Mouse (Mus musculus) liver, embryonic 15.5 days (tissue): ENCODE data around the gene Fbxo44. TPM values are rescaled to one million over a fixed set of nuclear protein-coding genes. Genes with fewer than 3 reads are reported as not detected.
A peak's percentile ranks its signal among the peaks of the same experiment; 100 is the strongest.

Source experiments
- ATAC-seq: fragments of 200-750 bp; cut with Nextera tagmentation; 2 replicates; pipeline ENCODE4 v1.8.0; 2017; ENCODE audit warnings: moderate number of reproducible peaks, mild to moderate bottlenecking, moderate library complexity; ENCODE audit not compliant: insufficient read depth
- H3K27ac ChIP-seq: fragments of 300-500 bp; sonication (generic); replicated peaks from 2 replicates; pipeline ENCODE4 v1.5.1; 2015; ENCODE audit warnings: mild to moderate bottlenecking, inconsistent platforms
- H3K27me3 ChIP-seq: fragments of 300-500 bp; sonication (generic); 2 replicates; pipeline ENCODE4 v1.6.1; 2015; ENCODE audit warnings: mild to moderate bottlenecking, inconsistent platforms
- H3K36me3 ChIP-seq: fragments of 300-500 bp; sonication (generic); replicated peaks from 2 replicates; pipeline ENCODE4 v1.6.1; 2015; ENCODE audit warnings: moderate library complexity, mild to moderate bottlenecking, inconsistent platforms
- H3K4me1 ChIP-seq: fragments of 300-500 bp; sonication (generic); replicated peaks from 2 replicates; pipeline ENCODE4 v1.6.1; 2015; ENCODE audit warnings: inconsistent platforms
- H3K4me2 ChIP-seq: fragments of 300-500 bp; sonication (generic); 2 replicates; pipeline ENCODE4 v1.6.1; 2015; ENCODE audit warnings: moderate library complexity, mild to moderate bottlenecking, inconsistent platforms
- H3K4me3 ChIP-seq: fragments of 300-500 bp; sonication (generic); replicated peaks from 2 replicates; pipeline ENCODE4 v1.5.1; 2015; ENCODE audit warnings: mild to moderate bottlenecking, inconsistent platforms
- H3K9ac ChIP-seq: fragments of 300-500 bp; sonication (generic); 2 replicates; pipeline ENCODE4 v1.6.1; 2015; ENCODE audit warnings: moderate library complexity, mild to moderate bottlenecking, inconsistent platforms
- H3K9me3 ChIP-seq: fragments of 300-500 bp; sonication (generic); replicated peaks from 2 replicates; pipeline ENCODE4 v1.6.1; 2016; ENCODE audit warnings: inconsistent platforms
- WGBS: fragments of 180-500 bp; shearing (Covaris S2); methylation state at CpG from one replicate; pipeline ENCODE4 v1.1.7; 2015; ENCODE audit warnings: mixed read lengths; ENCODE audit not compliant: insufficient replicate concordance; 5-methylcytosine and 5-hydroxymethylcytosine counted together
- polyA plus RNA-seq: library from polyadenylated mRNA; unstranded; fragments of >200 nt; fragmentation: Nextera tagmentation; extraction: Ambion mirVana; gene quantifications from 2 replicates; pipeline ENCODE4 v1.2.1, GENCODE M21; 2015

Fbxo44 gene
- polyA plus RNA-seq, 1 experiment from 2014 or later, result 0.54 TPM

DNA sequence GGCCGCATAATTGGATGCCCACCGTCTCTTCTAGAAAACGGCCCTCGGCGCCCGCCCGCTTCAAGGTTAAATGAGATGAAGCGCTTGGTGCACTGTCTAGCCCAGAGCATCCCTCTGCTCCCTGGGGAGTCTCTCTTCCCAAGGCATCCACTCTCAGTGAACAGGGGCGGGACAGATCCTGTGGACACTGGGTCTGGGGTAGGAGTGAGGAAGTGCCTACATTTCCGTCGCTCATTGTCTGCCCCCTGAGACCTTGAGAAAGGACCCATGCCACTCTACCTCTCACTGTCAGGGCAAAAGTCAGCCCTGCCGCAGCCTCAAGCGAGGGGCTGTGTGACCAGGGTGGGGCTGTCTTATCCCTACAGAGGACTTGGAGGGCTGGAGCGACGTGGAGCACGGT lies 4.2 kb upstream of the Fbxo44 start:
- WGBS, result 3% methylated on average over 16 of the region's 16 CpGs
- Histone ChIP-seq H3K27ac (no peak overlapping the region), H3K4me2 (no peak overlapping the region), H3K4me1 (peaks cover 17% of the 10 kb centered on the region), H3K4me3 (peak overlapping the region; percentile 17; the same call in 1 of the 2 replicates), H3K9me3 (no peaks in the 10 kb centered on the region), H3K9ac (no peak overlapping the region), H3K27me3 (peaks cover 95% of the 10 kb centered on the region), H3K36me3 (no peaks in the 10 kb centered on the region)
- no peak for ATAC-seq

DNA sequence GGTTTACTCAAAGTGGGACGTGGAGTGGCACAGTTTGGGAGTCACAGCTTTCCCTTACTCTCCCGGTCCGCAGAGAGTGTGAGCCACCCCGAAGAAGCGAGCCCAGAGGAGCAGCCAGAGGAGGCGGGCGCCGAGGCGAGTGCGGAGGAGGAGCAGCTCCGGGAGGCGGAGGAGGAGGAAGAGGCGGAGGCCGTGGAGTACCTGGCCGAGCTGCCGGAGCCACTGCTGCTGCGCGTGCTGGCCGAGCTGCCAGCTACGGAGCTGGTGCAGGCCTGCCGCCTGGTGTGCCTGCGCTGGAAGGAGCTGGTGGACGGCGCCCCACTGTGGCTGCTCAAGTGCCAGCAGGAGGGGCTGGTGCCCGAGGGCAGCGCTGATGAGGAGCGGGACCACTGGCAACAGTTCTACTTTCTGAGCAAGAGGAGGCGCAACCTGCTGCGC lies 3.7 kb upstream of the Fbxo44 start:
- peaks cover 97% of the 10 kb centered on the region for H3K27me3 ChIP-seq
- H3K4me3 ChIP-seq, result peak overlapping the region; percentile 17
- no peak overlapping the region for H3K9ac ChIP-seq

DNA sequence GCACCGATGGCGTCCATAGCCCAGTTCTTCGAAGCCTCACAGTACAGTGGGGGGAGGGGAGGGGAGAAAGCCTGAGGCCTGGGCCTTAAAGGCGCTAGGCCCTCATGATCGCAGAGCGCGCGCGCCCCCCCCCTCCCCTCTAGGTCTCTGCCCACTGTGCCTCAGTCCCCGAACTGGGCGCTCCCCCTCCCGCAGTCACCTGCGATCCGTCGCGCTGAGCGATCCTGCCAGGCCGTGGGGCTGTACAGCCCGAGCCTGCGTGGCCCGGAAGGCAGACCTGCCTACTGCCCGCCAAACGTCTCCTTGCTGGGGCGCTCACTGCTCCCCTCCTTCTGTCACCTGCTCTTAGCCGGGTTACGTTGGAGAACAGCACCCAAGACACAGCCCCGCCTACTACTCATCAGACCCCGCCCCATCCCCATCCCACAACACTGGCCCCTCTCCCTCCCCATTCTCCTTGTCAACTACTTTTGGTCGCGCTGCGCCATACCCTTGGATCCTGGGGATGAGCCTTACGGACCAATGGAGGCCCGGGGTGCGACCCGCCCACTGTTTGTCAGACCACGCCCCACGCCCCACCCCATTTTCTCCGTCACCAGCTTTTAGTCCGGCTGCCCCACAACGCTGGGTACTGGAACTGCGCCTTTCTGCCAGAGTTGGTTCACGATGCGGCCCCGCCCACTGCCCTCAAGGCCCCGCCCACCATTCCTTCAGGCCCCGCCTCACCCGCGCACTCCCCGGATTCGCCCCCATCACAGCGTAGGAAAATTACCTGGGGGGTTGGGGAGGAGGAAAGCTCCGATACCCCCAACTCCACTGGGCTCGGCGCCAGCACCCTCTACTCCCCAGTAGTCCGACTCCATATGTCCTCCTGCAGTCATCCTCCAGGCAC lies 492 bp downstream of the Fbxo44 start:
- H3K4me3 ChIP-seq, result peak overlapping the region; percentile 62
- no peak overlapping the region for H3K27ac ChIP-seq
- peaks cover 31% of the 10 kb centered on the region for H3K4me1 ChIP-seq
- H3K9ac ChIP-seq, result peak overlapping the region; percentile 54; the same call in 1 of the 2 replicates
- ATAC-seq, result peak; percentile 83
- H3K4me2 ChIP-seq, result peak overlapping the region; percentile 95
- no peaks in the 10 kb centered on the region for H3K9me3 ChIP-seq
- H3K36me3 ChIP-seq, result no peaks in the 10 kb centered on the region
- WGBS, result under 1% methylated on average over 50 of the region's 55 CpGs
- H3K27me3 ChIP-seq, result peaks cover 70% of the 10 kb centered on the region

More for the DNA sequence above, 3.7 kb upstream of the Fbxo44 start:
- H3K27ac ChIP-seq, result no peak overlapping the region
- peaks cover 21% of the 10 kb centered on the region for H3K4me1 ChIP-seq
- H3K4me2 ChIP-seq, result peak overlapping the region; percentile 38
- no peaks in the 10 kb centered on the region for H3K36me3 ChIP-seq
- no peak for ATAC-seq
- WGBS, result under 1% methylated on average over 29 of the region's 29 CpGs
- no peaks in the 10 kb centered on the region for H3K9me3 ChIP-seq

DNA sequence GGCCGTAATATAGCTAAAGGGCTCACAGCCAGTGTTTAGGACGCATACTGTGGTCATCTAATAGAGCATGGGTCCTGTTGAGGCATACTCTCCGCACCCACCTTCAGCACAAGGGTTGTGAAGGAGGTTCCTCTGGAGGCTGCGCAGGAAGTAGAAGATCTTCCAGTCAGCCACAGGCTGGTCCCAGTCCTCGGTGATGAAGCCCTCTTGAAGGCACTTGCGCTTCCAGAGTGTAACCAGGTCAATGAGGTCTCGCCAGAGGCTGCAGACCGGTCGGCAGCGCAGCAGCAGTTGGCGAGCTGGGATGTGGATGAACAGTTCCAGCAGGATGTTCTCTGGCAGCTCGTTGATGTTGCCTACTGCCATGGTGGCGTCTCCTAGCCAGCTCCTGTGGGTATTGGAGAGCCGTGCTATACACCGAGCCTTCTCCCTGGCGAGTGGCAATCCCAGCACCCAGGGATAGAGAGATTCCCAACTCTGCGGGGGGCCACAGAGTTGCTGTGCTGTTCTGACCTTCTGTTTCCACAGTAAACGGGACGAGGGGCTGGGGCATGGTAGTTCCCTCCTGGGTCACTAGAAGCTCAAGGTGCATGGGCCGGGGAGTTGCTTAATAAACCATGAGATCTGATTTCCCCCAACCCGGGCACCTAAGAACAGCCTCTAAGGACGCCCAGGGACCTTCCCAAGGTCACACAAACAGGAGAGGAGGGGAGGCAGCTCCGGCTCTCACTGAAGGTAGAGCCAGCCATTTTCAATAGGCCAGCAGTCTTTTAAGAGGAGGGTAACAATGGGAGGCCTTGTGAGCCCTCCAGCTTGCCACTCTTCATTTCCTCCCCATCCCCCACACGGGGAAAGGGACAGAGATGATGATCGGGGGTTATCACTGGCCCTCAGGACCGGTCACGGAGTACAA lies 1.6 kb downstream of the Fbxo44 start:
- H3K4me3 ChIP-seq, result peak overlapping the region; percentile 62
- no peak for ATAC-seq
- H3K36me3 ChIP-seq, result no peaks in the 10 kb centered on the region
- H3K27ac ChIP-seq, result no peak overlapping the region
- H3K4me1 ChIP-seq, result peaks cover 25% of the 10 kb centered on the region
- H3K27me3 ChIP-seq, result peaks cover 59% of the 10 kb centered on the region
- WGBS, result 45% methylated on average over 27 of the region's 27 CpGs
- H3K4me2 ChIP-seq, result peak overlapping the region; percentile 95
- H3K9me3 ChIP-seq, result no peaks in the 10 kb centered on the region
- H3K9ac ChIP-seq, result no peak overlapping the region

DNA sequence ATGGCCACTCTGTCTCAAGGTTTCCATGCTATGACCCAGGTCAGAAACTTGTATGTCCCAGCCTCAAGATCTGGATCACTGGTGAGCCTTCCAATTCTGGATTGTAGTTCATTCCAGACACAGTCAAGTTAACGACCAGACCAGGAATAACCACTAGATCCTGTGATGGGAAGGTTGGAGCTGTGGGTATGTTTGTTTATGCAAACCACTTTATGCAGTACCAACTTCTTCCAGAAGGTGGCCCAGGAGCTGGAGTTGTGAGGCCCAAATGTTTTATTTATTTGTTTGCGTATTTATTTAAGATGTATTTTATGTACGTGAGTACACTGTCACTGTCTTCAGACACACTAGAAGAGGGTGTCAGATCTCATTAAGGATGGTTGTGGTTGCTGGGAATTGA lies 5.3 kb downstream of the Fbxo44 start:
- no peaks in the 10 kb centered on the region for H3K9me3 ChIP-seq
- peaks cover 43% of the 10 kb centered on the region for H3K4me1 ChIP-seq
- no peak overlapping the region for H3K4me3 ChIP-seq
- no peak overlapping the region for H3K9ac ChIP-seq
- 49% methylated on average over 3 of the region's 3 CpGs for WGBS
- no peak overlapping the region for H3K27ac ChIP-seq
- H3K36me3 ChIP-seq, result no peaks in the 10 kb centered on the region
- H3K4me2 ChIP-seq, result no peak overlapping the region
- no peak for ATAC-seq
- H3K27me3 ChIP-seq, result peaks cover 22% of the 10 kb centered on the region

DNA sequence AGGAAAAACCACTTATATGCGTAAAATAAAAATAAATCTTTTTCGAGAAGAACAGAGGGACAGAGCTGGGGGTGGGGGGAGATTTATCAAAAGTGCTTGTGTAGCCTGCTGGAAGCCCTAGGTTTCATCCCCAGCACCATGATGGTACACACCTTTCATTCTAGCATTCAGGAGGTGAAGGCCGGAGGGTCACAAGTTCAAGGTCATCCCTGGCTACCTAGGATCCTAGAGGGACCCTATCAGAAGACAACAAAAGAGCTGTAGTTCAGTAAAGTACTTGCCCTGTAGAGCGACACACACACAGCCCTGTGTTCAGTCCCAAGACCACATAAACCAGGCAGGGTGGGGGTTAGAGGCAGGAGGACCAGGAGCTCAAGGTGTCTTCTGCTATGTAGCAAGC lies 6.3 kb downstream of the Fbxo44 start:
- Histone ChIP-seq H3K36me3 (no peaks in the 10 kb centered on the region), H3K9ac (no peak overlapping the region), H3K27me3 (peaks cover 12% of the 10 kb centered on the region), H3K9me3 (no peaks in the 10 kb centered on the region), H3K4me2 (no peak overlapping the region), H3K4me3 (no peak overlapping the region), H3K4me1 (peaks cover 34% of the 10 kb centered on the region), H3K27ac (no peak overlapping the region)
- WGBS, result 70% methylated on average over 4 of the region's 4 CpGs
- no peak for ATAC-seq

DNA sequence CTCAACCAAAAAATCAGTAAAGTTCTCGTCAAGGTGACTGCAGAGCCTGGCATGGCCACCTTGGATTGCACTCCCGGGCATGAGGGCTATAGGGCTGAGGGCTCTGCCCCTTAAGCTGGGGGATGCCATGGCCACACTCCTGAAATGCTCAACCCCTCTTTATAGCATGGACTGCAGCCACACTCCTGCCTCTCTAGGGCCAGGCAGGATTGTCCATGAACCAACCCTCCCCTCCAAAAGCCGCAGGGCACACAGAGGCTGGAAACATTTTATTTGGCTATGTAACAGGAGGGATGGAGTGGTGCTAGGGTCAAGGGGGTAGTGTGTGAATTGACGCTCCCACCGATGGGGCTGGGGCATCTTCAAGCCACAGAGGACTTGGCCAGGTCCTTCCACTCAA lies 7.7 kb downstream of the Fbxo44 start:
- ATAC-seq, result no peak
- Histone ChIP-seq H3K4me3 (no peak overlapping the region), H3K27ac (no peak overlapping the region), H3K4me1 (peaks cover 25% of the 10 kb centered on the region), H3K27me3 (no peaks in the 10 kb centered on the region), H3K9me3 (no peaks in the 10 kb centered on the region), H3K36me3 (no peaks in the 10 kb centered on the region), H3K9ac (no peak overlapping the region), H3K4me2 (peak overlapping the region; percentile 98; the same call in 1 of the 2 replicates)
- 79% methylated on average over 5 of the region's 5 CpGs for WGBS

DNA sequence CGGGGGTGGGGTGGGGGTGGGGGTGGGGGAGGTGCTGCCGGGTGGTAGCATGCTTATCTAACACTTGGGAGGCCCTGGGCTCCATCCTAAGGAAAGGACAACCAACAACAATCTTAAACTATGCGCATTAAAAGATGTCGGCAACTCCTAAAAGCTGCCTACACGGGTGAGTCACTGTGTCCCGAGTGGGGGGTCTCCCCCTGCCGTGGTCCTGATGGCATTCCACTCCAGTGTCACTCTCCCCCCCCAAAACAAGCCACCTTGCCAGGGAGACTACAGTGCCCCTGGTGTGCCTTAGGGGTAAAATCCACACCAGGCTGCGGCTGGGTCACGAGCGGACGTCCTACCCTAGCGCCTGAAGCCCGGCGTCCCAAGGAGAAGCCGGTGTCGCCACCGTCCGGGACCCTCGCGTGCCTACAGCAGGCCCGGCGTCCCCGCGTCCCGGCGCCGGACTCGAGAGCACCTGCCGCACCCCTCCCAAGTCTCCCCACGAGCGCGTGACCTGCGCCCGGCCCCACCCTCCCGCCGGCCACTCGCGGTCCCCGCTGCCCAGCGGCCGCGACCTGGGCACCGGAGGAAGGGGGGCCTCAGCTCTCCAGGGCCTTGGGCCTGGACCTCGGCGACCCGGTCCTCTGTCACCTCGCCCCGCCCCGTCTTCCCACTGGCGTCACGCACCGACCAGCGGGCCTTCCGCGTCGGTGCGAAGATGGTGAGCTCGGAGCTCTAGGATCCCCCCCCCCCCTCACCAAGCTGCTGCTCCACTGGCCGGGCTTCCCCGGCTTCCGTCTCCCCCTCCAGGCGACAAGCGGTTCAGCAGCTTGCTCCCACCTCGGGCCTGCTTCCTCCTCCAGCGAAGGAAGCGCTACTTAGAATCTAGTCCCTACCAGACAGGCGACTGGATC lies 8.8 kb downstream of the Fbxo44 start, which contains the start of gene Fbxo6:
TSS of gene Fbxo6 (minus strand) at position 874 of the 902 bp plus-strand sequence.
- ATAC-seq, result peak; percentile 81
- peak within 1 kb of the TSS; percentile 72 for H3K27ac ChIP-seq
- under 1% methylated on average over 66 of the region's 67 CpGs for WGBS
- H3K36me3 ChIP-seq, result no peaks in the 10 kb centered on the region
- peak within 1 kb of the TSS; percentile 71 for H3K9ac ChIP-seq
- peak within 1 kb of the TSS; percentile 72 for H3K4me3 ChIP-seq
- no peaks in the 10 kb centered on the region for H3K27me3 ChIP-seq
- H3K4me1 ChIP-seq, result peaks cover 25% of the 10 kb centered on the region
- H3K4me2 ChIP-seq, result peak within 1 kb of the TSS; percentile 98
- H3K9me3 ChIP-seq, result no peaks in the 10 kb centered on the region

DNA sequence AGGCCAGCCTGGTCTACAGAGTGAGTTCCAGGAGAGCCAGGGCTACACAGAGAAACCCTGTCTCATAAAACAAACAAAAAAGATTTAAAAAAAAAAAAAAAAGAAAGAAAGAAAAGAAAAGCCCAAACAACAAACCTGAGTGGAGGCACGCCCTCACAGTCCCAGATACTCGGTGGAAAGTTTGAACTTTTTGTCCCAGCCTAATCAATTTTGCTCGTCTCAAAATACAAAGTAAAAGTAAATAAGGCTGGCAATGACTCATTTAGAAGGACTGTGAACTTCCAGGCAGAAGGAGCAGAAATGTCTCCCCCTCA lies 9.4 kb downstream of the Fbxo44 start:
- Histone ChIP-seq H3K27ac (peak overlapping the region; percentile 72; the same call in 1 of the 2 replicates), H3K4me1 (peaks cover 25% of the 10 kb centered on the region), H3K9ac (peak overlapping the region; percentile 71; the same call in 1 of the 2 replicates), H3K4me2 (peak overlapping the region; percentile 98), H3K36me3 (no peaks in the 10 kb centered on the region), H3K27me3 (no peaks in the 10 kb centered on the region), H3K9me3 (no peaks in the 10 kb centered on the region), H3K4me3 (peak overlapping the region; percentile 72)
- WGBS, result 19% methylated on average over 3 of the region's 3 CpGs
- no peak for ATAC-seq

DNA sequence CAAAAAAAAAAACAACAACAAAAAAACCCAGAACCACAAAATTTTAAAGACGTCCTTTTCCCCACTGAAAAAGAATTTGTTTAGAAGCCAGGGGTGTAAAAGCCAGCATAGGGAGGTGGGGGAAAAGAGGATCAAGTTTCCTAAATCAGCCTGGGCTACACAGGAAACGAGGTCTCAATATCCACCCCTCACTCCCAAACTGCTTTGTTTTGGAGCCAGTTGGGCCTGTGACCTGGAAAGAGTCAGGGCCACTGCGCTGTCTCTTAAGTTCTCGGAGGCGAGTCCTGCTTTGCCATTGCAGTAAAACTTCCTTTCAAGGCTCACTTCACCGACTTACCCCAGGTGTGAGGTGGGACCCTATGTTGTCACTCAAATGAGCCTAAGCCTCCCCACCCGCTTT lies 10.0 kb downstream of the Fbxo44 start:
- Histone ChIP-seq H3K4me3 (no peak overlapping the region), H3K27me3 (no peaks in the 10 kb centered on the region), H3K4me2 (peak overlapping the region; percentile 98), H3K9me3 (no peaks in the 10 kb centered on the region), H3K36me3 (0 out of 2 replicates have a peak, but pooled peaks cover 5% of the 10 kb centered on the region), H3K9ac (no peak overlapping the region), H3K27ac (no peak overlapping the region), H3K4me1 (peaks cover 25% of the 10 kb centered on the region)
- ATAC-seq, result no peak
- WGBS, result 54% methylated on average over 7 of the region's 7 CpGs
